Mouse (Mus musculus) gonadal fat pad, adult 2 months (tissue): ENCODE measurements around the gene Uck2. TPM values are rescaled to one million over a fixed set of nuclear protein-coding genes. Genes with fewer than 3 reads are reported as not detected.

Experiments
- DNase-seq: peaks from one replicate; pipeline ENCODE4 v3.0.0-alpha.2; 2012; ENCODE audit warnings: low read depth
- polyA plus RNA-seq: library from polyadenylated mRNA; depleted of rRNA; stranded (reverse); fragments of >200 nt; gene quantifications from 2 replicates; pipeline ENCODE4 v1.2.3, GENCODE M21; 2012

Gene Uck2
- polyA plus RNA-seq, 1 experiment = 12.4 TPM

DNA sequence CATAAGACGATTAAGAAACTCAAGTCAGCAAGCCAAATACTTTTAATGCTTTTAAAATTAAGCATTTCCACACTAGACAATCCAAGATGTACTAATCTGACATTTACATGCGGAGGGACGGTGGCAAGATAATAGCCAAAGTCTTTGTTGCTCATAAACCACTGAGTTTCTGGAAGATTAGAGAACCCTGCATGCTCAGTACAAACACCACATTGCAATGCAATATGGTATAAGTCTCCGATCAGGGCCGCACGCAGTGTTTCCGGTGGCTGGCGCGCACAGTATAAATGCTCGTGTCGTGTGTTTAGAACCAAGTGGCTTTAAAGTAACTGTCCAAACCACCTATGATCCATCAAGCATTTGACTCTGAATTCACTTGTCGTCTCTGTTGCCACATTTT lies 31.5 kb downstream of the Uck2 start:
- no peak for DNase-seq

DNA sequence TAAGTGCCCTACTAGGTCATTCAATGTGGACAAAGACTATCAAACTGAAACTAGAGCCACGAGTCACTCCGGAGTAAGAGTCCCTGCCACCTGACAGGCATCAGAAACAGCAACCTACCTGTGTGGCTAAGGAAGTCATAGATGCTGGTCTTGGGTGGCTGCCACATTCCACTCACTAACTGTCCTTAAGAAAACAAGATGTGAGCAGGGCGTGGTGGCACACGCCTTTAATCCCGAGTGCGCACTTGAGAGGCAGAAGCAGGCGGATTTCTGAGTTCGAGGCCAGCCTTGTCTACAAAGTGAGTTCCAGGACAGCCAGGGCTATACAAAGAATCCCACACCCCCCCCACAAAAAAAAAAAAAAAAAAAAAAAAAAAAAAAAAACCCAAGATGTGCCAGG lies 35.2 kb downstream of the Uck2 start:
- DNase-seq = no peak

DNA sequence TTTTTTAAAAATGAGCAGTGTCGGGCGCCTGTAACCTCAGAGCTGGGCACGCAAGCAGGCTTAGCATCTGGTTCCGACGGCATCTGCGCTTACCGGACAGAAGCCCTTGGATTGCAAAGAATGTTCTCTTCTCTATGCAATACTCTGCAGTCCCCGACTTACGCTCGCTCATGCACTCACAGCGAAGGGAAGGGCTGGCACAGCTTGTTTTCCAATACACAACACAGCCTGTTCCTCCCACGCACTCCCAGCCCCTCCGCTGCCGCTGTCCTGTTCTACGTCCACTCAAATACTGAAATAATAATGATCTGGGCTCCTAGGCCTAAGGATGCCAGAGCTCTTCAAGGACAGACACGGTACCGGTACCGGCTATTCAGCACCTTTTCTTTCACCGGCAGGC lies 35.9 kb downstream of the Uck2 start:
- no peak for DNase-seq

DNA sequence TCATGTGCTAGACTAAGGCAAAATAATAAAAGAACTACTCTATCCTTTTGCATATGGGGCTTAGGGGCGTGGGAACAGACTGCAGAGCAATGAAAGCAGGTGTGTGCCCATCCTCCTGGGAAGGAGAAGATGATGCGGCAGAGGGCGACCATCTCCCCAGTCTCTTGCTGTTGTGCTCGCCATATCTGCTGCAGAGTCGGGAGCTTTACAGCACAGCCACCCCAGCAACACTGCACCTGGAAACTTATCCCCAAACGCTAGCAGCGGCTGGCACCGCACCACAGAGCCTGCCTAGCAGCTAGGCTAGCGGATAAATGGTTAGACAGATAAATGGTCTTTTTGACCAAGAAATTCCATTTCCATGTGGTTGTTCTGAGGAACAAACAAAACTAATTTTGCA lies 37.2 kb downstream of the Uck2 start:
- DNase-seq = no peak

DNA sequence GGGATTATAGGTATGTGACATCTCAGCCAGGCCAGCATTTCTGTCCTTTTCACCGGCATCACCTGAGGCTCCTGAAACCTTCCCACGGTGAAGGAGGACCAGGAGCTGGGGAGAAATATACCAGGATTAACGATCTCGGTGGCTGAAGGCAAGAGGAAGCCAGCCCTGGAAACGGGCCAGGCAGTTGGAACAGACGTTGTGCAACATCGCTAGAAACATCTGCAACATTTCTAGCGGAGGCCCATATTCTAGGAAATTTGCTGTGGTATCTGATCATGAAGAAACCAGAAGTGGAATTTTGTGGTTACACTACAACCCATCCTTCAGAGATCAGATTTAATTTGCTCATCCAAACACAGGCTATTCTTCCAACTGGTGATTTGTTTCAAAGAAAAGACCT lies 38.1 kb downstream of the Uck2 start:
- DNase-seq = peak; percentile 81

DNA sequence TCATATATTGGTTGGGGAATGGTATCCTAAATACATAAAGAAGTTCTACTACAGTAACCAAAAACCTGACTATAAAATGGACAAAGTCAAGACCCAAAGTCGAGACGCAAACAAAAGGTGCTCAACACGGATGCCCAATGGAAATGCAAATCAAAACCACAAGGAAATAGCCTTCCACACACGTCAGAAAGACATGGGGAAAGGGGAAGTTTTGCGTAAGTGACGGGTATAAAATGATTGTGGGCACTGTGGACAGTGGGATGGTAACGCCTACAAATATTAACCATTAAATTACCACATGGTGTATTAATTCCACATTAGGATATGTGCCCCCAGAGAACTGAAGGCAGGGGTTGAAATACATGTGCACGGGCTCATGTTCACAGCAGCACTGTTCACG lies 38.8 kb downstream of the Uck2 start:
- DNase-seq = no peak

DNA sequence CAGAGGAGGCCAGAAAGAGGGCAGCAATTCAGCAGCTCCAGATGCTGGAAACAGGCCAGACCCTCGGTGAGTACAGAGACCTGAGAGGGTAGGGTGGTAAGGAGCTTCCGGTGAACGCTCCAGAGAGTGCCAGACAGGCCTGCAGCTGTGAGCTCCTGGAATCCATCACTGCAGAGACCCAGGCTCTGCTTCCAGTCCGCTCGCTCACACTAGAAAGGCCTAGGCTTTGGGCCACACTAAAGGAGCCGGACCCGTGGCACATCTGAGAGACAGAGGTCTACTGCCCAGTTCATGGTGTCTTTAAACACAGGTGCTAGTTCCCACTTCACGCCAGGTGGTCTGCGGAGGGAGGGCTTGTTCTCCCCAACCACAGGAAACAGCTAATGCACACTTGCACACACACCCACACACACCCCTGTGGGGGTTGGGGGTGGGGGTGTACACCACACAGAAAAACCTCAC lies 39.9 kb downstream of the Uck2 start:
- no peak for DNase-seq

DNA sequence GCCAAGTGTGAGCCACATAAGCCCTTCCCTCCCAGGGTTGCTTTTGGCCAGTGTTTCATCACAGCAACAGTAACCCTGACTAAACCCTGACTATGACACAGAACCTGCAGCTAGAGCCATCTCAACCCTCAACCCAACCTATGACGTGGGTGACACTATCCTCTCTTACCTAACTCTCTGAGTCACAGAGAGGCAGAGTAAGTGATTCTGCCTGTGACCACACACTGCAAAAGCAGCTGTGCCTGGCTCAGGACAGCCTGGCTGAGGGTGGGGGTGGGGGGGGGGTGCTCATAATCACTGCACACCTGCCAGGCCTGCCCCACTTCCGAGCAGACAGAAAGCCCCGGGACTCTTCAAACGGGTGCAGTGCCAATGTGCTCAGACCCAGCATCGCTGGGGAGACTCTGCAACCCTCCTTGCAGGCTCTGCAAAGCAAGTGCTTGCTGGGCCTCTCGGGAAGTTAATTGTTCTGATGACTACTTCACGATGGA lies 42.9 kb downstream of the Uck2 start:
- DNase-seq = peak; percentile 46

DNA sequence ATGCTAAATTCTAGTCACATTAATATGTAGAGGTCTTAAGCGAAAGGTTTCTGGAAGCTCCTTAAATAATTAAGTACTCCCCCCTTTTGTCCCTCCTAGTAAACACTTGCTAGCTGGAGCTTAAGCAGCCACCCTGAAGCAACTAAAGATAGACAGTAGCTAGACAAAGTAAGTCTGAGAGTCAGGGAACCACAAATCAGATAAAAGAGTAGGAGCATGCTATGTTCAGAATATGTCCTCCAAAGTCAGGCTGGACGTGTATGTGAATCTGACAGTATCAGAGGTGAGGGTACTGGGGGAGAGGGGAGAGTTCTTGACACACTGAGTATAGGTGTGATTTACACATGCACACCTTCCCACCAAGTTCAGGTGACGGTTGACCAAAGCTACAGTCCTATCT lies 43.6 kb downstream of the Uck2 start:
- DNase-seq = no peak

DNA sequence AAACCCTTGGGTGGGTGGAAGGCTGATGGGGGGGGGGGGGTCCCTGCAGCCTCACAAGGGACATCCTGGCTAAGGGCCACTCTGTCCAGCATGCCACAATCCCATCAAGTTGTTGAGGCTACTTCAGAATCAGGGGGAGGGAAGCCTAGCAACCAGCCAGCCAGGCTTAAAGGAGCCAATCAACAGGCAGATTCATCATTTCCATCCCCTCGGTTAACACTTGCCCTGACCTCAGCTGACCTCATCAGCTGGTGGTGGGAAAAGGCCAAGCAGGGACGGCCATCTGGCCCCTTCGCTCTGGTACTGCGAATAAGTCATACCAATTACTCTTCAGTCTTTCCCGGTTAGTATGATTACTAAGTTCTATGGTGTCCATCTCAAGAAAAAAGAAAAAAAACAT lies 44.8 kb downstream of the Uck2 start:
- no peak for DNase-seq

DNA sequence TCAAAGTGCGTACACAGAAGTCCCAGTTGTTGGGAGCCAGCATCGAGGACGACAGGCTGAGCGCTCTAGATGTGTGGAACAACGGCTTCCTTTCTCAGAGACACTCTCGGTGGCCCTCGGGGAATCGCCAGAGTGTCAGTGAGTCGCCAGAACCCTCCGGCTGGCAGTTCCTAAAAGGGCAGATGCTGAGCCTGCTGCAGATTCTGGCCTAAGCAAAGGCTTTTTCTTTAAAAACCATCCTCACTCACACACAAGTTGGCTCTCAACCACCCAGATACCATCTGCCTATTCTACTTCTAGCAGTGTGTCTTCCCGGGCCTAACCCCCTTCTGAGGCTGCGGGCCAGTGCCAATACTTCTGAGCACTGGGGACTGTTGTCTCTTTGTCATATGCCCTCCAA lies 45.2 kb downstream of the Uck2 start:
- no peak for DNase-seq

DNA sequence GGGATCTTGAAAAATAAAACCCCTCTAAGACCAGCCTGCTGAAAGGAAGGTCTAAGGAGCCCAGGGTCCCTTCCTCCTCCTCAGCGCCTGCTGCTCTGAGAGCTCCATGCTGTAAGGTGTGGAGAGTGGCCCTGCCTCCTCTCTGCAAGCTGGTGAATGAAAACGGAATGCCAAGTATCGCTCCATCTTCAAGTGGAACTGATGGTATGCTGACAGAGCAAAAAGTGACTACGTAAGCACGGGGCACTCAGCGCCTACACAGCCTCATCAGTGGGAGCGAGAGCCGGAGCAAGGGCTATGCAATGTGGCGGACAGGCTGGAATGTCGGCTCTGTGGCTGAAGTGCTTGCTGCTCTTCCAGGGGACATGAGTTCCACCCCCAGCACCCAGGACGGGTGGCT lies 47.3 kb downstream of the Uck2 start:
- no peak for DNase-seq

DNA sequence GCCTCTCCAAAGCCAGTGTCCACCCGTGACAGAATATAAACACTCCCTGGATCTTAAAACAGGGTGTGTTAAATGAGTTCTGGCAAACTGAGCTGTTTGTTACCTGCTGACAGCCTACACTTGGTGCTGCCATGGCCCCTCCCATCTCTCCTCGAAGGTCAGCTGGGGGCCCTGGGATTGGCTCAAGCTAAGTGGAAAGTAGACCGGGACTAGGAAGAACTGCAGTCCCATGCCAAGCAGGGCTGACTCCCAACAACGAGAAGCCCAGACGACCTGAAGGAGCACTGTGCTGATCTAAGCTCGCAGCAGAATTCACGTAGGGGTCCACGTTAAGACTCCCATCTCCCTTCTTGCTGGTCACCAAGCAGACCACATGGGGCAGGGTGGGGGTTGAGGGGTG lies 48.3 kb downstream of the Uck2 start:
- no peak for DNase-seq

DNA sequence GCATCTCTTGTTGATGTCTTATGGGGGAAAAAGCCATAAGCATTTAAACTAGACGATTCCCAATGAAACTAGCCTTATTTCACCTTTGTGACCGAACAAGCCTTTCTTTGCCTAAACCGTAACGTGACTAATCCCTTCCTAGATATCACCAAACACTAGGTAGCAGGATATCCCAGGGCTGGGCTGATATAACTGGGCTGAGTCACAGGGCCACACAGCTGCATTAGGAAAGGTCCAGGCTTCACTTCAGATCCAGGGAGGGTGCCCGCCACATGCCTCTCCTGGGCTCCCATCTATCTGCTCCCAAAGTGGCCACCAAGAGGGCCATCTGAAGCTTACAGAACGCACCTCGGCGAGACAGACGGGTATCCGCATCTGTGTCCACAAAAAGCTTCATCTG lies 50.8 kb downstream of the Uck2 start:
- DNase-seq = no peak

DNA sequence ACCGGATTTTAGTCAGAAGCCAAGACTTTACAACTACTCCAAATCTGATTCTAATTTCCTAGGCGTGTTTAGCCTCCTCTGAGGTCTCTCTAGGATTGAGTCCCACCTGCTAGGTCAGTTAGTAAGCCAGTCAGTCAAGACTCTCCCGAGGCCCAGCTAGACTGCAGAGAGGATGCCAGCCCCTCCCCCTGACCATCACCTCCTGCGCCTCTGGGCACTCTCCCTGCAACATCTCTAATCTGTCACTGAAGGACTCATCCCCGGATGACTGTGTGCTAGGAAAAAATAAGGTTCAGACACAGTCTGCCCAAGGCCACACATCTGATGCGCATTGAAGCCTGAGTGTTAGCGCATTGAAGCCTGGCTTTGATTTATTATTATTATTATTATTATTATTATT lies 52.2 kb downstream of the Uck2 start:
- no peak for DNase-seq

DNA sequence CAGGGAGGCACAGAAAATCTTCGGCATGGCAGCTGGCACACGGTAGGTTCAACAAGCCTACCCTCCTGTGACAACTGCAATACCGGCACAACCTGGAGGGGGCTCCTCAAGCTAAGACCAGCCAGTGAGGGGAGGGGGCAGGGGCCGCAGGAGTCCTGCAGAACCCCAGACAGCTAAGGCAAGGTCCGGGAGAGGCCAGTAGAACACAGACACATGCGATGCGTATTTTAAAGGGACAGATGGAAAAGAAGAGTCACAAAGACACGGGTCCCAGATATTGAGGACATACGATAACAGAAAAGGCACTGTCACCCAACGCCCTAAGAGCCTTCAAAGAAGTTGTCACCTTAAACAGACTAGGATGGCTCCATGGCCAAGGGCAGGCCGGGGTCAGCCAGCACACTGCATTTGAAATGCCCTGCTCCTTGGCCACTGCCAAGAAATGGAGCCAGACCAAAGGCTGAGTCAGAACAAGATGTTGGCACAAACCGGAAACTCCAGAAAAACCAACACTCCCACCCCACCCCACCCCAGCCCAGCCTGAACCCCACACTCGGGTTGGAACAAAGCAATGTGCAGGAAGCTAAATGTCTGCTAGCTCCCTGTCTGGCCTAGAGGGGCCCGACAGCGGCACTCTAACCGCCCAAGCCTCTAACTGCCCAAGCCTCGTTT lies 53.4 kb downstream of the Uck2 start:
- DNase-seq = no peak

DNA sequence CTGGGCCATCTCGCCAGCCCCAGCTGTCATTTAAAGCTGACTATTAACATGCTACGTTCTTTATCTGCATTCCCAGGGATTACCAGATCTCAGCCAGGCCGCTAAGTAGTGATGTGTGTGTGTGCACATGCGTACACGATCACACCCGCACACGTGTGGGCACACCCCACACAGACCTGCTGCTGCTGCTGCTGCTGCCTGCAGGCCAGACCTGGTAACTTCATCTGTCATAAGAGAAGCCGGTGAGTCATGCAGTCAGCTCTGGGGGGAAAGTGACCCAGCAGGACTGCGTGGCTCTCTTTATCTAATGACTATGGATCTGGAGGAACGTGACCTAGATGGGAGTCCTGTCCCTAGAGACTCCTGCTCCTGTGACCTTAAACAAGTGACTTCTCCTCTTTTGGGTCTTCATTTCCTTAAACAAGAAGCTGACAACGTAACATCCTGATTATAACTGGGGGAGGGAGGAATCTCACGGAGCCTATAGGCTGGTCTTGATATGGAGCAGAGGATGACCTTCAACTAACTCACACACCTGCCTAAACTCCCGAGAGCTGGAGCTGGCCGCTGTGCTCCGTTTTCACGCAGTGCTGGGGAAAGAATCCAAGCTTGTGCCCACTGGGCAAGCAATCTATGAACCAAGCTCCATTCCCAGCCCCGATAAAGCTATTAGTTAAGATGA lies 54.0 kb downstream of the Uck2 start:
- no peak for DNase-seq

DNA sequence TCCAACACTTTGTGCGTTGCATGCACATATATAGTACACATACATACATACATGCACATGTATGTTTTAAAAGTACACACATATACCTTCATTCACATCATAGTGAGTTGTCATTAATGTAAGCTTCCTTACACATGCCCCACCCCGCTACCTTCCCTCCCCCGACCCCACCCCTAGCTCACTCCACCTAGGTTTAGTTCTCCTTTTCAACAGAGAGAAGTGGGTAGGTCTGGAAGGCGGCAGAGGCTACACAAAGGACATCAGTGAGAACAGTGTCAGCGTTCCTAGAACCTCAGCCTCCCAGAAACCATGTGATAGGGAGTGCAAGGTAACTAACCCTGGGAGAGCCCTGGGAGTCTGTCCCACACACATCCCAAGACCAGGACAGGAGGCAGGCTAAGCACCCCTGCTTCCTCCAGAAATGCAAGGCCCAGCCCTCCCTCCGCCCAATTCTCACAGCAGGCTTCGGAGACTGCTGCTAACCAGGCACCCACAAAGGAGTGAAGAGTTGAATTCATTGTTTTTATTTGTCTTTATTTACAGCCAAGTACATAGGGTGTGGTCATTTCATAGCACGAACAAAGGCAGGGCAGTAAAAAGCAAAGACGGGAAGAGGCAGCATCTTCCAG lies 62.6 kb downstream of the Uck2 start:
- DNase-seq = no peak

DNA sequence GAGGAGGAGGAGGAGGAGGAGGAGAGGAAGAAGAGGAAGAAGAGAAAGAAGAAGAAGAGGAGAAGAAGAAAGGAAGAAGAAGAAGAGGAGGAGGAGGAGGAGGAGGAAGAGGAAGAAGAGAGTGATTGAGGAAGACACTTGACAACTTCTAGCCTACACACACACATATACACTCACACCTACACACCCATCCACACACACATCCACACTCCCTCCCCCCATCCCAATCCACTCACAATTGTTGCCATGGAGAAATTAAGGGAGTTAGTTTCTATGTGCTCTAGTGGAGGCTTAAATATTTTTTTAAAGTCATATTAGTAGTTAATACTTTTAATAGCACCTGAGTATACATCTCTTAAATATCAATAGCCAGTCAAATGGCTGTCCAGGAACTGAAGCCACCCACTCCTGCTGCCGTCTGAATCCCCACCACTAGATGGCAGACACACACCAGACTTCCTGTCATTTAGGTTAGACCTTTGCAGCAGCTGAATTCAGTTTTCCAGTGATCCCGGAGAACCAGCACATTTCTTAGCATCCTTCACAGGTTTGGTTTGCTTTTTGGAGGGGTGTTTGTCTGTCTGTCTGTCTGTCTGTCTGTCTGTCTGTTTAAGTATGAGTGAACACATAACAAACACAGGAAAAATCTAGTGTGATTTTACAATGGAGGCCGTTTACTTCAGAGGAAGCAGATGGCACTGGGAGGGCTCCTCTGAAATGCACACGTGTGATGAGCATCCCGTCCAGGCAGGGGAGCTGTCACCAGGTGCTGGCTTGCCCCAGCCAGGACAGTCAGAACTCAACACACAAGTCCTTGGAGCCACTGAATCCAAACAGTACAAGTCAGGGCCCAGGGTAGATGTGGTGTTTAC lies 64.6 kb downstream of the Uck2 start:
- no peak for DNase-seq

DNA sequence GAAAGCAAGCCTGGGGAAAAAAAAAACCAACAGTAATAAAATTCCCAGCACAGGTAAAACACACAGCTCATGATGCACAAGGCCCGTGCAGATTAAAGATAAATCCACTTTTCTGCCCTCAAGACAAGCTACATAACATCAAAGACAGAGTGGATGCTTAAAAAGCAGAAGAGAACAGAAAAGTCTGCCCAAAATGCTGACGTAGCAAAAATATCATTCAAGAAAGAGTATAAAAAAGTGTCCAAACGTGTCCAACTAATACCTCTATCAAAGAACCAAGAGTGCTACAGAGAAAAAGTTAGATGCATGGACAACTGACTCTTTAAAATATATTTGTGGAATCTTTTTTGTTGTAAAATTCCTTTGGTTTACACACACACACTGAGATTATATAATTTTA lies 69.7 kb downstream of the Uck2 start:
- DNase-seq = no peak

DNA sequence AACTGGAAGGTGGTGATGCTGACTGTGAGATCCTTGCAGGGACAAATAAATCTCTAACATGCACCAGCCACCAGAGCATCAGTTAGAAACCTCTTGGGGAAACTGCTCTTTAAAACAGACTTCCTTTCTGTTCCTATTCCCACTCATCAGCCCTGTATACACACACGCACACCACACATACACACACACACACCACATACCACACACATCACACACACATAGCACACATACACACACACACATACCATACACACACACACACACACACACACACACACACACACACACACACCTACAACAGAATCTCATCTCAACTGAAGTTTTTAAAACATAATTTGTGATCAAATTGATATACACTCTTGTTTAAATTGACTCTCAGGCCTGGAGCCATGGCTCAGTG lies 72.4 kb downstream of the Uck2 start:
- DNase-seq = no peak

DNA sequence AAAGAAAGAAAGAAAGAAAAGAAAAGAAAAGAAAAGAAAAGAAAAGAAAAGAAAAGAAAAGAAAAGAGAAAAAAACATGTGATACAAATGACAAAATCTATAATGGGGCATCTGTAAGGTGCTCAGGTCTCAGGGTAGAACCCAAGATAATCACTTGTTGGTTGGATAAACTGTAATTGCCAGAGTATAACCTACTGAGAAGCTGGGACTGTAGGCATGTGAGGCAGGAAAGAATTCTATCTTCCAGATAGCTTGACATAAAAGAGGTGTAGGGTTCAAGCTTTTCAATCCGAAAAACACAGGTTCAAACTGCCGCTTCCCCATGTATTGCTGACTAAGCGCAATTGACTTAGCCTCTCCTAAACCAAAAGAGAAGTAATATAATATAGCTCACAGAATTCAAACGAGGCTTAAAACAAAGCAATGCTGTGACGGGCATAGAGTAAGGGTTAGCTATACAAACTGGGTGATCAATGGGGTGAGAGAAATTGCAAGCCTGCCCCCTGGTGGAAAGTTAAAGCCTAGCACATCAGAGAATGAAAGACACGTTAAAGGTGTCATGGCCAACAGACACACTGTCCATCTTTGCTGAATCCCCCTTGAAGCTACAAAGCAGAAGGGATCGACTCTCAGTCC lies 73.0 kb downstream of the Uck2 start:
- DNase-seq = no peak
